Mouse (Mus musculus) heart, postnatal 0 days (tissue): Measurements from ENCODE around the gene Arhgef10l. TPM values are rescaled to one million over a fixed set of nuclear protein-coding genes. Genes with fewer than 3 reads are reported as not detected.

Experiments used
- ATAC-seq: fragments of 200-750 bp; cut with Nextera tagmentation; 2 replicates; pipeline ENCODE4 v1.8.0; 2017; ENCODE audit warnings: low read depth, moderate number of reproducible peaks, moderate library complexity; ENCODE audit not compliant: insufficient read depth
- DNase-seq: peaks from one replicate; pipeline ENCODE4 v3.0.0-alpha.2; 2016; ENCODE audit warnings: low spot score
- H3K27ac ChIP-seq: fragments of 300-500 bp; sonication (generic); 2 replicates; pipeline ENCODE4 v1.5.1; 2014; ENCODE audit warnings: low read depth, mild to moderate bottlenecking
- H3K27me3 ChIP-seq: fragments of 300-500 bp; sonication (generic); 2 replicates; pipeline ENCODE4 v1.6.1; 2014; ENCODE audit warnings: low read length, mixed read lengths; ENCODE audit not compliant: control insufficient read depth, insufficient read depth
- H3K36me3 ChIP-seq: fragments of 300-500 bp; sonication (generic); replicated peaks from 2 replicates; pipeline ENCODE4 v1.6.1; 2014; ENCODE audit warnings: low read length, mixed read lengths; ENCODE audit not compliant: control insufficient read depth, insufficient read depth
- H3K4me1 ChIP-seq: fragments of 300-500 bp; sonication (generic); 2 replicates; pipeline ENCODE4 v1.6.1; 2014; ENCODE audit warnings: antibody characterized with exemption; ENCODE audit not compliant: control insufficient read depth, insufficient read depth
- H3K4me2 ChIP-seq: fragments of 300-500 bp; sonication (generic); 2 replicates; pipeline ENCODE4 v1.6.1; 2014; ENCODE audit warnings: low read depth, mild to moderate bottlenecking, low read length, moderate library complexity
- H3K4me3 ChIP-seq: fragments of 300-500 bp; sonication (generic); 2 replicates; pipeline ENCODE4 v1.5.1; 2014; ENCODE audit warnings: low read depth, low read length
- H3K9ac ChIP-seq: fragments of 300-500 bp; sonication (generic); replicated peaks from 2 replicates; pipeline ENCODE4 v1.6.1; 2014; ENCODE audit warnings: low read depth, low read length, mixed read lengths
- H3K9me3 ChIP-seq: fragments of 300-500 bp; sonication (generic); replicated peaks from 2 replicates; pipeline ENCODE4 v1.6.1; 2016; ENCODE audit warnings: low read length; ENCODE audit not compliant: control insufficient read depth
- CTCF ChIP-seq: IDR thresholded peaks from 2 replicates; pipeline ENCODE4 v1.5.1; 2016; ENCODE audit warnings: antibody characterized with exemption, control low read depth, low read depth
- EP300 ChIP-seq: IDR thresholded peaks from 2 replicates; pipeline ENCODE4 v1.6.1; 2016; ENCODE audit warnings: antibody characterized with exemption, low read depth
- WGBS: fragments of 180-500 bp; shearing (Covaris S2); extraction: QIAGEN DNeasy Blood & Tissue Kit; methylation state at CpG from one replicate; pipeline ENCODE4 v1.1.7; 2014; 5-methylcytosine and 5-hydroxymethylcytosine counted together
- polyA plus RNA-seq: library from polyadenylated mRNA; unstranded; fragments of >200 nt; fragmentation: Nextera tagmentation; extraction: Ambion mirVana; gene quantifications from 2 replicates; pipeline ENCODE4 v1.2.1, GENCODE M21; 2015
- total RNA-seq: library from RNA; depleted of rRNA; stranded (reverse); fragments of >200 nt; gene quantifications from 2 replicates; pipeline ENCODE4 v1.2.3, GENCODE M21; 2014; ENCODE audit warnings: low replicate concordance

Gene Arhgef10l
- total and polyA plus RNA-seq, 2 experiments from 2014 or later: 15.4 to 52.8 TPM

- H3K27ac ChIP-seq: no peak overlapping the region
- peaks cover 57% of the 10 kb centered on the region for H3K36me3 ChIP-seq
- ATAC-seq: no peak
- no peaks in the 10 kb centered on the region for H3K27me3 ChIP-seq
- no peak for DNase-seq
- no peaks in the 10 kb centered on the region for H3K4me1 ChIP-seq
- WGBS: 78% methylated on average over 5 of the region's 5 CpGs
- H3K4me2 ChIP-seq: no peak overlapping the region
- H3K9me3 ChIP-seq: no peaks in the 10 kb centered on the region
- no peak overlapping the region for H3K9ac ChIP-seq
- no peak overlapping the region for H3K4me3 ChIP-seq
- TF ChIP-seq EP300: no peak
- TF ChIP-seq CTCF: no peak
Measured at GRCm38 (mm10) chr4:140558193-140558592, 107.6 kb downstream of the Arhgef10l start.

- no peak overlapping the region for H3K4me3 ChIP-seq
- no peaks in the 10 kb centered on the region for H3K27me3 ChIP-seq
- DNase-seq: no peak
- peaks cover 60% of the 10 kb centered on the region for H3K36me3 ChIP-seq
- WGBS: 87% methylated on average over 10 of the region's 10 CpGs
- no peak overlapping the region for H3K4me2 ChIP-seq
- H3K27ac ChIP-seq: no peak overlapping the region
- TF ChIP-seq EP300: no peak
- TF ChIP-seq CTCF: no peak
- no peaks in the 10 kb centered on the region for H3K4me1 ChIP-seq
- no peak overlapping the region for H3K9ac ChIP-seq
- no peaks in the 10 kb centered on the region for H3K9me3 ChIP-seq
- no peak for ATAC-seq
Measured at GRCm38 (mm10) chr4:140556561-140556960, 109.3 kb downstream of the Arhgef10l start.

- Histone ChIP-seq H3K4me2 (no peak overlapping the region), H3K9me3 (no peaks in the 10 kb centered on the region), H3K36me3 (peaks cover 61% of the 10 kb centered on the region), H3K27ac (no peak overlapping the region), H3K27me3 (no peaks in the 10 kb centered on the region), H3K9ac (no peak overlapping the region), H3K4me1 (no peaks in the 10 kb centered on the region), H3K4me3 (no peak overlapping the region)
- DNase-seq (peak; percentile 36), ATAC-seq (peak; percentile 28; the same call in 1 of the 2 replicates)
- TF ChIP-seq CTCF (peak; percentile 68), EP300 (no peak)
- 52% methylated on average over 7 of the region's 7 CpGs for WGBS
Measured at GRCm38 (mm10) chr4:140555273-140555672, 110.5 kb downstream of the Arhgef10l start.

DNA sequence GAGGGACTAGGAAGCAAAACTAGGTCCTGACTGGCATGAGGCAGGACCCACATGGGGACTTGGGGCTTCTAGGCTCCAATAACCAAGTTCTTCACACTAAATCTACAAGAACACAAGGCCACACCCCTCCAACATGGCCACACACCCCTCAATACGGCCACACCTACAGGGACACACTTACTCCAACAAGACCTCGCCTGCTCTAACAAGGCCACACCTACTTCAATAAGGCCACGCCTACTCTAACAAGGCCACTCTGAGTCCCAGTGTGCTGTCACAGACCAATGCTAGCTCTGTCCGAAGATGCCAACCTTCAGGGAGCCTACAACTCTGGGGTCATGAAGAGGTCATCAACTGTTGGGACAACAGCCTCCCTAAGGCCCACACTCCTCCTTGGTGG lies 111.3 kb downstream of the Arhgef10l start:
- Histone ChIP-seq H3K27ac (no peak overlapping the region), H3K36me3 (peaks cover 68% of the 10 kb centered on the region), H3K9ac (no peak overlapping the region), H3K27me3 (no peaks in the 10 kb centered on the region), H3K9me3 (no peaks in the 10 kb centered on the region), H3K4me1 (no peaks in the 10 kb centered on the region), H3K4me2 (no peak overlapping the region), H3K4me3 (no peak overlapping the region)
- ATAC-seq (no peak), DNase-seq (no peak)
- TF ChIP-seq EP300 (no peak), CTCF (no peak)
- 75% methylated on average over 4 of the region's 4 CpGs for WGBS

- WGBS: 90% methylated on average over 17 of the region's 17 CpGs
- Histone ChIP-seq H3K36me3 (peaks cover 59% of the 10 kb centered on the region), H3K27me3 (no peaks in the 10 kb centered on the region), H3K4me2 (no peak overlapping the region), H3K4me3 (no peak overlapping the region), H3K9ac (no peak overlapping the region), H3K9me3 (no peaks in the 10 kb centered on the region), H3K27ac (no peak overlapping the region), H3K4me1 (no peaks in the 10 kb centered on the region)
- TF ChIP-seq CTCF: no peak
- TF ChIP-seq EP300: no peak
- DNase-seq (no peak), ATAC-seq (no peak)
Measured at GRCm38 (mm10) chr4:140551766-140552165, 114.0 kb downstream of the Arhgef10l start.

GRCm38 (mm10) chr4:140550670-140551069 lies 115.1 kb downstream of the Arhgef10l start:
- no peaks in the 10 kb centered on the region for H3K4me1 ChIP-seq
- no peak overlapping the region for H3K27ac ChIP-seq
- WGBS: 87% methylated on average over 6 of the region's 6 CpGs
- H3K9ac ChIP-seq: no peak overlapping the region
- DNase-seq (no peak), ATAC-seq (no peak)
- no peak for TF ChIP-seq EP300
- no peak for TF ChIP-seq CTCF
- no peak overlapping the region for H3K4me3 ChIP-seq
- no peak overlapping the region for H3K4me2 ChIP-seq
- H3K36me3 ChIP-seq: peaks cover 59% of the 10 kb centered on the region
- H3K9me3 ChIP-seq: no peaks in the 10 kb centered on the region
- H3K27me3 ChIP-seq: no peaks in the 10 kb centered on the region
